Mouse (Mus musculus) CH12.LX (cell line): ENCODE data around the gene Mtg1. TPM values are rescaled to one million over a fixed set of nuclear protein-coding genes. Genes with fewer than 3 reads are reported as not detected.

Experiments used
- DNase-seq: peaks from one replicate; pipeline ENCODE4 v3.0.0-alpha.2; 2013; ENCODE audit errors: extremely low read depth
- H3K27ac ChIP-seq: 2 replicates; pipeline ENCODE4 v1.5.1; 2012; ENCODE audit warnings: low read depth, mild to moderate bottlenecking, control low read depth, moderate library complexity; ENCODE audit not compliant: insufficient read depth
- H3K27me3 ChIP-seq: replicated peaks from 2 replicates; pipeline ENCODE3; 2012; ENCODE audit warnings: inconsistent platforms
- H3K36me3 ChIP-seq, 2 experiments: replicated peaks in 1 of 2; 2 replicates each; pipeline versions ENCODE3 to v1.6.1; 2012; ENCODE audit warnings: inconsistent platforms in 1 of 2, low read length in 1 of 2, mild to moderate bottlenecking in 1 of 2, mixed read lengths in 1 of 2, moderate library complexity in 1 of 2; ENCODE audit not compliant: control insufficient read depth in 1 of 2, insufficient read depth in 1 of 2
- H3K4me1 ChIP-seq, 2 experiments: 2 replicates each; pipeline ENCODE4 v1.6.1; 2012; ENCODE audit warnings: inconsistent platforms in 1 of 2, moderate library complexity in 1 of 2; ENCODE audit not compliant: insufficient read depth in 2 of 2, control insufficient read depth in 1 of 2
- H3K4me2 ChIP-seq: 2 replicates; pipeline ENCODE4 v1.6.1; 2012; ENCODE audit warnings: low read depth, mild to moderate bottlenecking, control low read depth; ENCODE audit not compliant: poor library complexity, insufficient read depth, severe bottlenecking
- H3K4me3 ChIP-seq, 3 experiments: fragments of 150-350 bp in 1 of 3; sonication (generic) in 1 of 3; replicated peaks in 1 of 3; 2 replicates each; pipeline versions ENCODE3 to v1.5.1; 2011 to 2012; ENCODE audit warnings: low read depth in 2 of 3, low read length in 2 of 3, mild to moderate bottlenecking in 2 of 3, moderate library complexity in 2 of 3, control low read depth in 1 of 3, improper control_type of control experiment in 1 of 3, inconsistent platforms in 1 of 3, mixed read lengths in 1 of 3; ENCODE audit not compliant: poor library complexity in 1 of 3
- H3K79me2 ChIP-seq: replicated peaks from 2 replicates; pipeline ENCODE4 v1.6.1; 2012; ENCODE audit warnings: mild to moderate bottlenecking, moderate library complexity; ENCODE audit not compliant: control insufficient read depth, poor library complexity, insufficient read depth, severe bottlenecking; ENCODE audit errors: extremely low read depth
- H3K9ac ChIP-seq: 2 replicates; pipeline ENCODE4 v1.6.1; 2012; ENCODE audit warnings: low read depth, mild to moderate bottlenecking, control low read depth, moderate library complexity; ENCODE audit not compliant: insufficient read depth
- H3K9me3 ChIP-seq: replicated peaks from 2 replicates; pipeline ENCODE3; 2012; ENCODE audit warnings: low read length, inconsistent platforms, mixed read lengths
- BHLHE40 ChIP-seq: IDR thresholded peaks from 2 replicates; pipeline ENCODE4 v1.6.1; 2011; ENCODE audit warnings: mild to moderate bottlenecking, low read depth, low read length, improper control_type of control experiment
- CTCF ChIP-seq, 2 experiments: IDR thresholded peaks in 1 of 2; conservative IDR thresholded peaks in 1 of 2; 2 replicates each; pipeline ENCODE4 v1.5.1; 2011 to 2012; ENCODE audit warnings: low read depth in 2 of 2, low read length in 2 of 2, improper control_type of control experiment in 1 of 2, inconsistent platforms in 1 of 2, mild to moderate bottlenecking in 1 of 2, moderate library complexity in 1 of 2
- ELF1 ChIP-seq: IDR thresholded peaks from 2 replicates; pipeline ENCODE4 v1.6.1; 2014; ENCODE audit warnings: low read depth, mild to moderate bottlenecking, inconsistent platforms, low read length, improper control_type of control experiment
- EP300 ChIP-seq: IDR thresholded peaks from 2 replicates; pipeline ENCODE4 v1.6.1; 2011; ENCODE audit warnings: low read length, improper control_type of control experiment
- ETS1 ChIP-seq: conservative IDR thresholded peaks from 2 replicates; pipeline ENCODE4 v1.6.1; 2012; ENCODE audit warnings: low read depth, mild to moderate bottlenecking, inconsistent platforms, low read length, improper control_type of control experiment, moderate library complexity
- GABPA ChIP-seq: IDR thresholded peaks from 2 replicates; pipeline ENCODE4 v1.6.1; 2012; ENCODE audit warnings: low read depth, low read length, improper control_type of control experiment, inconsistent platforms; ENCODE audit not compliant: insufficient replicate concordance
- HCFC1 ChIP-seq: IDR thresholded peaks from 2 replicates; pipeline ENCODE4 v1.6.1; 2012; ENCODE audit warnings: low read depth, mild to moderate bottlenecking, inconsistent platforms, low read length, improper control_type of control experiment
- JUN ChIP-seq: IDR thresholded peaks from 2 replicates; pipeline ENCODE4 v1.6.1; 2011; ENCODE audit warnings: low read depth, mild to moderate bottlenecking, low read length, improper control_type of control experiment, moderate library complexity; ENCODE audit not compliant: insufficient read depth
- JUND ChIP-seq: conservative IDR thresholded peaks from 2 replicates; pipeline ENCODE4 v1.6.1; 2011; ENCODE audit warnings: low read depth, low read length, improper control_type of control experiment
- MEF2A ChIP-seq: IDR thresholded peaks from 2 replicates; pipeline ENCODE4 v1.6.1; 2014; ENCODE audit warnings: low read depth, mild to moderate bottlenecking, inconsistent platforms, low read length, improper control_type of control experiment, borderline replicate concordance
- POLR2A ChIP-seq: IDR thresholded peaks from 2 replicates; pipeline ENCODE4 v1.6.1; 2011; ENCODE audit warnings: low read depth, mild to moderate bottlenecking, improper control_type of control experiment, low read length
- POLR2AphosphoS2 ChIP-seq: IDR thresholded peaks from 2 replicates; pipeline ENCODE4 v1.6.1; 2011; ENCODE audit warnings: low read depth, low read length, improper control_type of control experiment
- RAD21 ChIP-seq: IDR thresholded peaks from 2 replicates; pipeline ENCODE4 v1.6.1; 2011; ENCODE audit warnings: low read depth, mild to moderate bottlenecking, low read length, improper control_type of control experiment, moderate library complexity
- RCOR1 ChIP-seq: conservative IDR thresholded peaks from 2 replicates; pipeline ENCODE4 v1.6.1; 2012; ENCODE audit warnings: low read depth, mild to moderate bottlenecking, inconsistent platforms, low read length, improper control_type of control experiment
- SIN3A ChIP-seq: IDR thresholded peaks from 2 replicates; pipeline ENCODE4 v1.6.1; 2012; ENCODE audit warnings: low read length, improper control_type of control experiment, inconsistent platforms
- TBP ChIP-seq: conservative IDR thresholded peaks from 2 replicates; pipeline ENCODE4 v1.6.1; 2011; ENCODE audit warnings: low read depth, low read length, improper control_type of control experiment
- TCF12 ChIP-seq: IDR thresholded peaks from 2 replicates; pipeline ENCODE4 v1.6.1; 2014; ENCODE audit warnings: low read depth, mild to moderate bottlenecking, inconsistent platforms, low read length, improper control_type of control experiment
- USF2 ChIP-seq: conservative IDR thresholded peaks from 2 replicates; pipeline ENCODE4 v1.6.1; 2011; ENCODE audit warnings: low read depth, low read length, improper control_type of control experiment
- ZKSCAN1 ChIP-seq: IDR thresholded peaks from 2 replicates; pipeline ENCODE4 v1.6.1; 2012; ENCODE audit warnings: low read depth, inconsistent platforms, low read length, improper control_type of control experiment, borderline replicate concordance
- ZNF384 ChIP-seq: IDR thresholded peaks from 2 replicates; pipeline ENCODE4 v1.6.1; 2012; ENCODE audit warnings: low read depth, low read length, improper control_type of control experiment, inconsistent platforms
- dilution Hi-C: fragments of 300-500 bp; cut with MboI; formaldehyde crosslinking; loops from 2 replicates; pipeline ENCODE4 v1.14.3; 2020; ENCODE audit warnings: low sequenced_read_pairs; ENCODE audit not compliant: extremely low pct_unique_long_range_greater_than_20kb, extremely low pct_ligation_motif_present
- in situ Hi-C: fragments of 300-500 bp; cut with MboI; formaldehyde crosslinking; loops from 3 replicates; pipeline ENCODE4 v1.14.3; 2019; ENCODE audit warnings: low sequenced_read_pairs, low pct_ligation_motif_present, low pct_unique_long_range_greater_than_20kb, mixed read lengths
- polyA plus RNA-seq: library from polyadenylated mRNA; unstranded; fragments of >175 nt; gene quantifications from 2 replicates; pipeline ENCODE4 v1.2.1, GENCODE M21; 2012; ENCODE audit warnings: low read depth; ENCODE audit not compliant: insufficient read length
- total RNA-seq, 2 experiments: library from RNA; depleted of rRNA; stranded (reverse); fragments of 300-350 nt in 1 of 2; fragments of >200 nt in 1 of 2; gene quantifications; 2 replicates each; pipeline ENCODE4 v1.2.3; 2012 to 2014

The Mtg1 gene
- total and polyA plus RNA-seq, 3 experiments = 26.6 to 39.8 (median 29.4) TPM

DNA sequence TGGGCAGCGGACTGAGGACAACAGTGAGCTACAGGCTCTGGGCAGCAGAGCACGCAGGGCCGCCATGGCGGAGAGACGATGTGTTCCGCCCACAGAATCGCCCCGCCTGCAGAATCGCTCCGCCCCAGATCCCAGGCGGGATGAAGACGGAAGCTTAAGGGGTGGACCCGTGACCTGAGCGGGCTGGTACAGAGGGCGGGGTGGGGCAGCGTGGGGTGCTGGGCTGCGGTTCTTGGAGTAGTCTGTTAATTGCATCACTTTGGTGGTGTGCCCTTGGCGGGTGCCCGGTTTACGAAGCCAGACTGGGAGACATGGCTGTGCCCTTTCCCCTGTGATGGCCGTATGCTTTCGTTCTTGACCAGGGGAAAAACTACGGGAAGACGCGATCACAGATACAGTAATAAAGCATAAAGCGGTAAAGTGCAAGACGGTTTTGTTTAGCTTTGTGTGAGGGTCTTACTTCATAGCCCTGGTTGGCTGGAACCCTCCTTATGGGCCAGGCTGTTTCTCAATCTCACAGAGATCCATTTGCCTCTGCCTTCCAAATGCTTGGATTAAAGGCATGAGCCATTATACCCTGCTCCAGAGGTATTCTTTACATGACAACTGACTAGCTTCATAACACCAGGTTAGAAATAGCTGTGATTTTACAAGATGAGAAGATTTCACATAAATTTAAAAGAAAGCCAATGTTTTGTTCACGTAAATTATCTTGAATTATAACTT is 20.9 kb upstream of the Mtg1 start, which contains the start of gene Echs1 (continued):
- TF ChIP-seq ZNF384 (no peak), SIN3A (peak; percentile 43; the same call in 1 of the 2 replicates)

DNA sequence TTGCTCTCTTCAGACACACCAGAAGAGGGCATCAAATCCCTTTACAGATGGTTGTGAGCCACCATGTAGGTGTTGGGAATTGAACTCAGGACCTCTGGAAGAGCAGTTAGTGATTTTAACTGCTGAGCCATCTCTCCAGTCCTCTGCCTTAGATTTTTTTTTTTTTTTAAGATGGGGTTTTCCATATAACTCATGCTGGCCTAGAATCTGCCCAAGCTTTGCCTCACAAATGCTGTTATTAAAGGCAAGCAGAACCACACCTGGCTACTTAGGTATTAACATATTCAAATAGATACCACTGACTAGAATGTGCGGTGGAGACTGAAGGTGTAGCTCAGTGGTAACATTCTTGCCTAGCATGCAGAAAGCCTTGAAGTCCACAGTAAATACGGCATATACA is 16.9 kb upstream of the Mtg1 start:
- no peaks in the 10 kb centered on the region for H3K27me3 ChIP-seq
- no peak overlapping the region for H3K9ac ChIP-seq
- in situ Hi-C loops = no loop called here
- H3K36me3 ChIP-seq = peaks cover 0 to 6% of the 10 kb centered on the region in 2 experiments
- no peak for DNase-seq
- H3K4me1 ChIP-seq = peaks cover 18 to 70% of the 10 kb centered on the region in 2 experiments
- no peak overlapping the region for H3K27ac ChIP-seq
- dilution Hi-C loops = no loop called here
- H3K4me3 ChIP-seq = no peak overlapping the region
- no peak for TF ChIP-seq JUND
- 0 out of 4 replicates have a peak, but pooled peaks of 1 of the 2 experiments have one; percentile 7 for TF ChIP-seq CTCF (conservative IDR thresholded peaks at IDR 0.05 in 1 of 2, IDR thresholded peaks at IDR 0.05 in 1 of 2; ENCODE audit: low read depth in 2 of 2, low read length in 2 of 2)
- TF ChIP-seq EP300 = peak; percentile 57
- no peak for TF ChIP-seq JUN
- TF ChIP-seq RAD21 = no peak
- TF ChIP-seq GABPA = no peak
- TF ChIP-seq ZNF384 = peak; percentile 92
- TF ChIP-seq ZKSCAN1 = no peak
- no peak for TF ChIP-seq BHLHE40
- TF ChIP-seq POLR2AphosphoS2 = no peak
- TF ChIP-seq HCFC1 = no peak
- no peak; the same call in 1 of the 2 replicates for TF ChIP-seq MEF2A
- TF ChIP-seq POLR2A = no peak
- TF ChIP-seq TBP = no peak
- no peak for TF ChIP-seq USF2
- TF ChIP-seq ETS1 = peak; percentile 31; the same call in 1 of the 2 replicates
- no peak for TF ChIP-seq RCOR1
- TF ChIP-seq ELF1 = no peak
- 0 out of 2 replicates have a peak, but pooled peaks have one; percentile 33 for TF ChIP-seq TCF12
- TF ChIP-seq, all 38 proteins: peak for 5
- Histone ChIP-seq H3K79me2 (no peaks in the 10 kb centered on the region; the same call in 1 of the 2 replicates), H3K4me2 (no peak overlapping the region), H3K9me3 (no peaks in the 10 kb centered on the region)
